Mouse (Mus musculus) lung, postnatal 10 days (tissue): ENCODE results near the gene Reln.

Source experiments
- DNase-seq: peaks from one replicate; pipeline ENCODE4 v3.0.0; 2021

Reln gene

DNA sequence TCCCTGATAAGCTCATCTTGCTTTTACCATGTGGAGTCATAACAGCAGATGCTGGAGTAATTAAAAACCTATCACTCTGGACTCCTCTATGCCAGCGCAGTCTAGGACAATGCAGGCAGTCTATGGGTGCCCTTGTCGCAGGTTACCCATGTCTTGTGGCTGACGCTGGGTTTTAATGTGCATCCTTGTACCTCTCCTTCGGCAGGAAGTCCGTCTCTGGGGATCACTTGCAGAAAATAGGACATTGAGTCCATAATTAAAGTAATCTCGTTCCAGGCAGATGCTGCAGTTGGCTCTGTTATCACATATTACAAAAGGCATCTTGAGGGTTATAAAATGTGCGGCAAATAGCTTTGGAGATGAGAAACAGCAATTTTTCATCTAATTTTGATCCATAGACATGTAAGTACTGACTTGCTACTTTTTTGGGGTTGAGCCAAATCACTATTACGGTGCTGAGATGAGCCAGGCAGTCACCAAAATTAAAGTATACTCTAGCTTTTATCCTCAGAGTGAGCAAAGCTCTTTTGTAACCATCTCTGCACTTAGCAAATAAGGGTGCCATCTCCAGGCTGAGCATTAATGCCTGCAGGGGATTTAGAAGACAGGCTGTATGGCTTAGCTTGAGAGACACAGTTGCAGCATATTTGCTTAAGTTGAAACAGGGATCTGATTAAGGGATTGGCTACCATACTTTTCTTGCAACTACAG, 136.0 kb downstream of the Reln start:
- no peak for DNase-seq

DNA sequence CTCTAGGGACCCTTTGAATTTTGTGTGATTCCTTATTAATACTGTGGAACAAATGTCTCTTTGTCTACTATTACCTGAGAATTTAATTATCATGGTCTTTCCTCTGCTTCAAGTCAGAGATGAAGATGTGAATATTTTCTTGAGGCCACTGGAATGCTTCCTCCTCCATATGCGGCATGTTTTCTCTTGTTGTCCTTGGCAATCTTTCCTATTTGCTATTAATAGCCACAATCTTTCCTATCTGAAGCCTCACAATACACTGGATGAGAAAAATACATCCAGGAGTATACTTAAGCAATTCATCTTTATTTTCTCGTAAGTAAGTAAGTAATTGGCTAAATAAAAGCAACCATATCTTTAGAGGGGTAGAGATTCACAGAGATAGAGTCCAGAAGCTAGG, 146.6 kb downstream of the Reln start:
- no peak for DNase-seq

DNA sequence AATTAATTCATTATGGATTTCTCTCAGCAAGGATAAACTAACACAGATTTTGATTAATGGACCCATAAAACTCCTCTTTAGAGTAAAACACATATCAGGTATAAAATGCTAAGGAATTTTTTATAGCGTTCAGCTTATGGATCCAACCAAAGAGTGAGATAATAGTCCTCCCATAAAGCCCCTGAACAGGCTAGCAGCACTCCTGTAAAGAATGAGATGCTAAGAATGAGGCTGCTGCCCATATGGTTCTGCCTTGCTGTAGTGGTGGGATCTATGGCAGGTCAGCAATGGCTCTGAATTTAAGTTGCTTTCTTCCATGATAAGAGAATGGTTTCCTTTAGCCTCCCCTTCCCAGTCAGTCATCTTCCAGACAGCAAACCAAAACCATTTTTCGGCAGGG, 147.6 kb downstream of the Reln start:
- no peak for DNase-seq

DNA sequence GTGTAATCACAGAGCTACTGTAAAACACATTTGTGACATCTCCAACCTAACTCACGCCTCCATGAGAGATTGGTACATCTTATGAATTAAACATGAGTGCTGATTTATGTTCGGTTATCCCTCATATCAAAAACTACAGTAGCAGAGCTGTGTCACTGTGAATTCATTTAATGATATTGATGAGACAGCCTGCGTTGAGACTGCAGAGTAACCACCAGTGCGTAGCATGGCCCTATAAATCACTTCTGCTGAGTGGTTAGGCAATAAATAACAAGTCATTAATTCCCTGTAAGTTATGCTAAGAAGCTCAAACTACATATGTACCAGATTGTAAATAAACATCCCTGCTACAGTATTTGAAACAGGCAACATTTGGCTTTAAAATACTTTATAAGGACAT, 148.0 kb downstream of the Reln start:
- no peak for DNase-seq

DNA sequence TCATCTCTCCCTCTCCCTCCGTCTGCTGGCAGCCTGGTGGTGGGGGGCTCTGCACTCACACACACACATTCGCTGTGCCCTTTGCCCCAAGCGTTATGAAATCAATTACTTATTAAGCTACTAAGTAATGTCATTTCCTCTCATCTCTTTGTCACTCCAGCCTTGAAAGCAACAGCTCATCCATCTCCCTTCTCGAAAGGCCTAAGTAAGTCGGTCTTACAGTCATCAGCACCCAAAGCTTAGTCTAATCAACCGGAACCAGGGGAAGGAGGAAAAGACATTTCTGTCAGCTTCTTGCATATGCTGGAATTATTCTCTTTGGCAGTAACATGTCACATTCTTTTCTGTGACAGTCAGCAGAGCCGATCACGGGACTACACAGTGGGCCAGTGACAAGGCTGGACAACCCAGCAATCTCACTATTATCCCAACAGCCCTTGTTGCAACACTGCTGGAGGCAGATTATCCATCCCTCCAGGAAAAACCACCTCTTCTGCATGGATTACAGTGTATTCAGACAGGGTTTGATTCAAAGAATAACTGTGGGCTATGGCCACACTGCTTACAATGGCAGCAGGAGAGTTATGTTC, 149.1 kb downstream of the Reln start:
- no peak for DNase-seq

DNA sequence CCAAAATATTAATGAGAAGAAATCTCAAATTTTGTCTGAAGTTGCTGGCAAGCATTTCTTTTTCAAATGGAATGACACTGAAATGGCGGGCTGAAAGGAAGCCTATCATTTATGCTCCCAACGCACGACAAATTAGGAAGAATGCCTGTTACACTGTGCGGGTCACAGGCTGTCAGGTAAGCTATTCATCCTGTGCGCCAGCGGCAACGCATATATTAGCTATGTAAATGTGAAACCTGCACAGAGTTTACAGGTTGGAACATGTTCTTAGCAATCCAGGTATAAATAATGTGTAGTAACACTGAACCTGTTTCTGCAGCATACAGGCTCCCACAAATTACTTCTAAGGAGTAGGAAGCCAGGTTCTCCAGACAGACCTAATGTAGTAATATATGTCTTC, 152.7 kb downstream of the Reln start:
- DNase-seq: no peak

DNA sequence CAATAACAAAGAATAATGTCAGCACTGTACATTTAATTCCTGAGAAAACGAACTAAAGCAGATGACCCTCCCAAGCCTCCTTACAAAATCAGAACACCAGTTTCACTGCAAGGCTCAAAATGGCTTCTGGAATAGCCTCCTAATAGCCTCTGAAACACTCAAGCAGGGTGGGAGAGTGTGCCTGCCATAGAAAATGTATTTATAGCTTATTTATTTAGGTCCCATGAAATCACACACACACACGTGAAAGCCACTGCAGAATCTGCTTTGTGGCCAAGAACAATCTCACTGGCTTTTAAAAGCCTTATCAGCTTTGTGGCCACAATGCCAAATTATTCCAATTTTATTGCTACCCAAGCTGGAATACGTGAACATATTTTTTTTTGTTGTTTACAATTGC, 154.2 kb downstream of the Reln start:
- DNase-seq: no peak

DNA sequence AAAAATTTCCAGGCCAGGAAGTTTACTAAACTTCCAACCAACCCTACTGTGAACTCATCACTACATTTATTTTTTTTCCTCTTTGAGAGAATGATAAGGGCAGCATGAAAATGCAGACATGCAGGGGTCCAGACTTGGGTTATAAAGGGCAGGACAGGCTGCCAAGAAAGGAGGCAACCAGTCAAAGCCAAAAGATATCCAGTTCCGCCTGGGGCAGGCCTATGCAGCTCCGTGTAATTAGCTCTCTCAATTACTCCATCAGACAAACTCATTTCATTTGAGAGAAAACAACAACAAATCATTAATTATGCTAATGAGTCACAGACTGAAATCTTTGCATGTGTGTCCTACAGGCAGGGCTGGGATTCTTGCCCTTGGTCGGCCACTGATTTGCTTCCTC, 156.9 kb downstream of the Reln start:
- no peak for DNase-seq

DNA sequence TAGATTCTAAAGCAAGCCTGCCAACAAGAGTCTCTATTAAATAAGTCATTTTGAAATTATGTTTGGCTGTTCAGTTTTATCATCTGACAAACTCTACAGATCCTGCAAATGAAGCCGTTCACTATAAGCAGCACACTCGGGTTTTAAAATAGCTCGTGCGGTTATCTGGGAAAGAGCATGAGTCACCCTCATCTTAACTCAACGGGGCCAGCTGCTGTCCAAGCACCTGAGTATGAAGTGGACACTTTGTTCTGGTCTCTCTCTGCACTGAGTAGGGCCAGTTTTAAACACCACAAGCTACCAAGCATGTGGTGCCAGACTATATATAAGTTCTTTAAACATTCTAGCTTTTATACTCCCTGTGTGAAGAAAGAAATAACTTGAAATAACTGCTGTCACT, 168.0 kb downstream of the Reln start:
- DNase-seq: no peak

DNA sequence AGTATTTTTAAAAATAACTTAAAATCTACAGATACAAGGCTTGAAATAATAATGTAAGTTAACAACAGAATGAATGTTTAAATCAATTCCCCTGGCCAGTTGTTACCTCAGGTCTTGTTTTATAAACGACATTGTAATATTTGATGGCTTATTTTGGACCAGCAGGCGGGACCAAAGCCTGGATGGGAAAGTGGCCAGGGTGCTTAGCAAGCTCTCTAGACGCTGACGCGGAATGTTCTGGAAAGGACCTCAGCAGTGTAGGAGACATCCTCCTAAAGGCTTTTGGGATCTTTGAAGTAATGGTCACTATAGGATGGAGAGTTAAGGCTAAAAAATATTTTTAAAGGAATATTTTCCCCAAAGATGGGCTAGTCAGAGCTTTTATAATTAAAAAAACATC, 173.2 kb downstream of the Reln start:
- no peak for DNase-seq

DNA sequence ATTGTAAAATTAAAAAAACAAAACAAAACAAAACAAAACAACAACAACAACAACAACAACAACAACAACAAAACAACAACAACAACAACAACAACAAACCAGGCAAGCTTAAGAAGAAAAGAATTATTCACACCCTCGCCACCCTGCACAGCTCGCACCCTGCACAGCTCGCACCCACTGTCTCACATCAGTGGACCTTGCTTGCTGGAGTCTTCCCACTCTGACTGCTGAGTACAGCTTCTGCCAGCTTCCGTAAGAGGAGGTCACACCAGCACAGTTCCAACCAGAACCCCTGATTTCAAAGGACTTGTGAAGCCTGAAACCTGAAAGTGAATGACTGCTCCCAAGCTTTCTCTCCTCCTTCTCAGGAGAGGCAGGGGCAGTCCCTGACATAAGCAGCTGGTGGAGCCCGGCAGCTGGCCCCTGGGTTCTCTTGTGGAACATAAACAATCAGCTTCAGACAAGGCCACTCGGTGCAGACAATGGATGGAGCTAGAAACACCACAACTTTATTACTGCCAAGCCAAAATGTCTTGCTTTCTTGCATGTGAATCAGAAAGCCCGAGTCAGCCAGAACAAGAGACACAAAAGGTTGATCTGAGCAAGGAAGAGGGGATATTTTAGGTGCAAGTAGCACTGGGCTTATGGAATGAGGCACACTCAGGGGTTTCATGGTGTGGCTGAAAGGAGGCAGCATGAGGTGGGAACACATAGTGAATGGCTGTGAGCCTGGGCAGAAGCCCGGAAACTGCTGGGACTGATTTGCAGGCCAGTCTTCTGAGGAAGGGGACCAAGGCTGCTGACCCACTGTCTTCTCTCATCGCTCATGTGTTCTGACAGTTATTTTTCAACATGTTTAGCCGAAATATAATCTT, 180.2 kb downstream of the Reln start:
- no peak for DNase-seq

DNA sequence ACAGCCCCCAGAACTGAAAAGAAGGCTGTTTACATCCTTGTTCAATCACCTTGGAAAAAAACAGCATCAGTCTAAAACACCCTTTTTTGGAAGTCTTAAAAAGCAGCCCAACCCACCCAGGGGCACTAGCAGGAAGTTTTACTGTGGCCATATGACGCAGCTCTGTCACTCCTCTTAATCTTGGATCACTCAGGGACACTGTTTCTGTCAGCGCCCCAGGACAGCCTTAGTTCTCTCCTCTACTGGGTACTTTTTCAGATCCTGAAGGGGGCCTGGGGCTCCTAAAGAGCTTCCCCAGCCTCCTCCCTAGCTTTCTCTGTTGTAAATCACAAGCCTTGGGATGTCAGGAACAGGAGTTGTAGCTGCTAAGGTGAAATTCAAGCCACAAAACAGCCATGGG, 183.6 kb downstream of the Reln start:
- DNase-seq: no peak

DNA sequence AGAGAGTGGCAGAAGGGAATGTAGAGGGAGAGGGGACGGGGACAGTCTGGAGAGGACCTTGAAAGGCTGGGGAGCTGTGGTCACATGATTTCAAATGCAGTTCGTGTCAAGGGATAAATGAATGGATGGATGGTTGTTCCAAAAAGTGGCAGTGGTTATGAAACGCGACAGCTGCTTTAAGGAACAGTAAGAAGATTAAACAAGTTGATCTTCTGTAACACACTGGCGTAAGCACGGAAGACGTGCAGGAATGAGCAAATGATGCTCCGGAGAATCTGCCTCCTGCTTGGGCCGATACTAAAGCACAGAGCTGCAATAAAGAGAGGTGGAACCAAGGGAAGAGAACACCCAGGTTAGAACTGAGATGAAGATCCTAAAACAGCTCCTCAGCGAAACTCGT, 185.7 kb downstream of the Reln start:
- DNase-seq: no peak

DNA sequence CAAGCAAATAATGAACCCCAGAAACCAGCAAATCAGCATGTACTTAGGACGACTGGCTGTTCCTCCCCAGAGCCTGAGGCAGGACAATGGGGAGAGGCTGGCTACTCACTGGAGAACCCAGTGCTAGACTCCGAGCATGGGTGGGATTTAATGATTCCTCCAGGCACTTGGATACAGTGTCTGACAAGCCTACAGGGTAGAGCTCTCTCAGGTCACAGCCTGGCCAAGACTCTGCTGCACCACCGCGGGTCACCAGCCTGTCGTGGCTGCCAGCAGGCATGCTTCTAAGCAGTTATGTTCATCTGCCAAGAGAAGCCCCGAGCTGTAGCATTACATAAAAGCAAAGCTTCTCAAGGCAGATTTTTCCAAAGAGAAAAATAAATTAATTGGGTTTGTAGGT, 190.9 kb downstream of the Reln start:
- no peak for DNase-seq

DNA sequence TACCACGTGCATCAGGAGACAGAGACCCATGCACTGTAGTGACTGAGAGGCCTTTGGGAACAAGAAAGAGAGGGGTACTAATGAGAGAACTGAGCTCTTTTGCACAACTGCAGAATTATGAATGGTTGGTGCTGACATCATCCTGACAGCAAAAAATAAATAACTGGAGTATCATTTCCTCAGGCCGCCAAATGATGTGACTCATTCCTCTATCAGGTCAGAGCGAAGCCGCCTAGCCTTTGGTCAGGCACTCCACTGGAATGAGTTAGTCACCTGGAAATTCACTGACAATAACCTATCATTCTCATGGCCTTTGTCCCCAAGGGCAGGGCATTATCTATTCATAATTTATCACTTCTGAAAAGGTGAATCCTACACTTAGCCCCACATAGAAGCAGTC, 202.7 kb downstream of the Reln start:
- DNase-seq: no peak

DNA sequence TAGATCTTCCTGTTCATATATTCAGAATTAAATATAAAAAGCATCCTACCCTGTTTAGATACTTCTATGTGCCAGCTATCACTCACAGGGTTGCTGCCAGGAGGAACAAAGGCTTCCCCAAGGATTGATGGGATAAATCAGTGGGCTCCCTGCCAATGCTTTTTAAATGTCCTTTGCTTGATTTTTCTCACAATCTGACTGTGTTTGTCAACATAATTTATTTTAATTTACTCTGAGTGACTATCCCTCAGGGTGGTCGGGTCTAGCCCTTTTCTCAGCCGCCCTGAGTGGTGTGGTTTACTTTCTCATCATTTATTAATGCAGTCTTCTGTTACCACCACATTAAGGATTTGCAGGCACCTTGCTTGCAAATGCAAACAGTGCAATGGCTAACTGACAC, 205.5 kb downstream of the Reln start:
- no peak for DNase-seq

DNA sequence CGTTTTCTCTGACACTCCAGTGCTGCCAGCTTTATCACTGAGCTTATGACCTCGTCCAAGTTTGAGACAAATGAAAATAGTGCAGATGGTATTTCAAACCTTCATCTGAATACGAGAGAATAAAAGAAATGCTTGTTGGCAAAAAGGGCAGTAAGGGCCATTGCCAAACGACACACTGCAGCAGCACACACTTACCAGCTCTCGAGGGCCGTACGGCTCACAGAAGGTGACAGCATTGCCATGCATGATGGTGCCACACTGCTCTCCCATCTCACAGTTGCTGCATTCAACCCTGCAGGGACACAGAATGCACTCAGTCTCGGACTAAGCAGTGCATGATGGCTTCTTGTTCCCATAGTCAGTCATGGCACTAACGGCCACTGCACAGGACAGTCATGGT, 210.1 kb downstream of the Reln start:
- DNase-seq: no peak

DNA sequence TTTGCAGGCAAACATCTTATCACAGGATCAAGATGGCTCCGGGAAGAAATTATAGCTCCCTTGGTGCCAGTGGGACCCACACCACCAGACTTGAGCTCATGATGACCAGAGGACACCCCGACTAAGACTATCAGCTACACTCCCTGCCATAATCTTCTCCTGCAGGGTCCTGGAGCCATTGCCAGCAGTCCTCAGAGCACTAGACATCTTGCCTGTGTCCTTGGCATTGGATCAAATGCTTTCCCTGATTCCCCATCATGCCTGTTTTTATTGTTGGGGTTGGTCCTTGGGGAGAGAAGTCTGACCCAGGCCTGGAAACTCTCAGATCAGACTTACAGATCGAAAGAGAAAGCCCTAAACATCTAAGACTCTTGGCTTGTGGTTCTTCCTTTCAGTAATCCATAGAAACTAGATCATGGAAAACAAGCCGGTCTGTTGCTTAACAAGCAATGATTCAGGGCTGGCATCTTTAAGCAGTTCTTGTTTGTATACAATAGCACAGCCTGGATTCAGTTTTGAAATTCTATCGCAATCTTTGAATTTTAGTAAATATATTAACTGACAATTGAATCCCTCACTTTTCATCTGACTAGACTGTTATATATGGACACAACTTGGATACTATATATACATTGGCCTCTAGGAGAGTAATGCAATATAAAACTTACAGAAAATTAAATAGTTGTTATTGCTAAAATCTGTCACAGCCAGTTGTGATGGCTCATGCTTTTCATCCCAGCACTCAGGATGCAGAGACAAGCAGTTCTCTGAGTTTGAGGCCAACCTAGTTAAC, 212.6 kb downstream of the Reln start:
- DNase-seq: no peak

DNA sequence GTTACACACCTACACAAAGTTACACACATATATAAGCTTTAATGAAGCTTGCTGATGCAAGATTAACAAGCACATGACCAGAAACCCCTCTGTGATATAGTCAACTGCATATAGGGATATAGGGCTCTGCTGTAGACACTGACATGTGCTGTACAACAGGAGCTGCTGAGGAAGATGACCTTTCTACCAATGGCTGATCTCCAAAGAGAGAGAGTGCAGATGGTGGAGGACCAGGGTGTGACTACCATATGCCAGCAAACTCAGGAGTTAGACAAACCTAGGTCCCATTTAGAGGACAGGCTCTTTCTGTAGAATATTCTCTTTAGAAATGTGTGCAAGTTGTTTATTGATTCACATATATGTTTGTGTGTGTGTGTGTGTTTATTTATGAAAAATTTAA, 216.9 kb downstream of the Reln start:
- DNase-seq: no peak

DNA sequence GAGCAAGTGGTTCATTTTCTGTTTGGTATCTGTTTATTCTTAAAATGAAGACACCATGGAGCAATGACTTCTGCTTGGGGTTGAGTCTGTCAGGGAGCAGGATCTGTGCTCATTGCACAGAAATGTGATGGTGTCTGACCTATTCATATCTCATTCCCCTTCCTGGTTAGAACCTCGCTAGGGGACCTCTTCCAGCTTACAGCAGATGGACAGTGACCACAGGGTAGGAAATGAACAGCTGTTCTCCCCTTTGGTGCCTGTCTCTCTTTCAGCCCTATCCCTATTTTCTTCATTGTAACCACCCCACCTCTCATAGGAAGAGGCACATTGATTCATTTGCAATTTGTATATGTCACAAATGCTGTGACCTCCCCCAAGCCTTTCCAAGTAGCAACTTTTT, 225.2 kb downstream of the Reln start:
- DNase-seq: no peak

DNA sequence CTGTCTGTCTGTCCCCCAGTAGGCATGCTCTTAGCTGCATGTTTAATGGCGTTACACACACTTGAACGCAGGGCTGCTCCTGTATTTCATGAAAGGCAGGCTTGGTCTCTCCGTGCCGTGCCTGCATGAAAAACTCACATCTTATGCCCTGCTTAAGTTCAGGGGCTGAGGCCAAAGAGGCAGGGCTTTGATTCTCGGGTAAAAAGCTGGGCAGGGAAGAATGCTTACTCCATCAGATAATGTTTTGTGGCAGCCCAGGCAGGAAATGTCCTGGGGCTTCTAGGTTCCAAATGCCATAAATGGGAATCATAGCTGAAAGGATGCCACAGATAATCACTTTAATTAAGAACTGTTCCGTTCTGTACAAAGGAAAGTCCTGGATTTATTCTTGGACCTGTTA, 226.0 kb downstream of the Reln start:
- no peak for DNase-seq

DNA sequence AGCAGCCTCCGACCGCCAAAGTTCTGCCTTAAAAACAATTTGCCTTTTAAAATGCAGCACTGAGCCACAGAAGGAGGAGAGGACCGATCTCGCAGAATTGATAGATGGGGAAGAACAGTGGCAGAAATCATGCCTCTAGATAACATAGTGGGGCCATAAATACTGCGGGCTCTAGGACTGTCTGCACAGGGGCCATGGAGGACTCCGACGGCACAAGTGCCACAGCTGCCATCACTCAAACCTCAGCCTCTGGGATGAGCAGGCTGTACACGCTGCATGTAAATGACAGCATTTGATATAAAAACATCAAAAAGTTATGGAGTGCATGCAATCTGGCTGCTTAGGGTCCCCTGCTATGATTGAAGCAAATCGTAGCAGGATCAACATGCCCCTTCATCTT, 227.6 kb downstream of the Reln start:
- no peak for DNase-seq

DNA sequence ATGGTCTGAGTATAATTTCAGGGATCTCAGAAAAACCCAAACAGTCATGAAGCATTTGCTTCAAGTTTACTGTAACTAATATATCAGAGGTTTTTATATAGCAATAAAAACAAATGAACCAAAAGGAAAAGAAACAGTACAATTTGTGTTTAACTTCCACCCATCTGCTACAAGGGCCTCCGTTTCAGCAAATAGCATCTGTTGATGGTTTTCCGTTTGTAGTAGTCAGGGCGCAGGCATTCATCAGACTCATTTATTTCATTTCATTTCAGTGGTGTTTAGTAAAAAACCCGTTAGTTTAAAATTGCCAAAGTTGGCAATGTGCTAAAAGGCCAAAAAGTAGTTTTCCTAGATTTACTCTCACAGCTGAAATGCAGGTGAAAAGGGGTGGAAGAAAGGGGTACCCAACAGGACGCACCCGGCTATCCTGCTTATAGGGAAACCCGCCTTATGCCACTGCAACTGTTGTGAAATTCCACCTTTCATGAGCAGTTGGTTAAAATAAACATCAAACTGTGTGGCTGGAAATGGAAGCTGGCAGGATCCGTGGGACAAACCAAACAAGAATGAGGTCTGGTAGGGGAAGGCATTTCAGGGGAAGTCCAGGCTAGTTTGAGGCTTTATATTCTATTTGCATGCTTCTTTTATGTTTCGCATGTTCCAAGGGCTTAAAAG, 237.6 kb downstream of the Reln start:
- no peak for DNase-seq
